Mouse (Mus musculus): ENCODE results near the gene Cend1. TPM values are rescaled to one million over a fixed set of nuclear protein-coding genes. Genes with fewer than 3 reads are reported as not detected.

The Cend1 gene
- total RNA-seq, 2 experiments from 2014 or later, result 279 to 288 TPM

DNA sequence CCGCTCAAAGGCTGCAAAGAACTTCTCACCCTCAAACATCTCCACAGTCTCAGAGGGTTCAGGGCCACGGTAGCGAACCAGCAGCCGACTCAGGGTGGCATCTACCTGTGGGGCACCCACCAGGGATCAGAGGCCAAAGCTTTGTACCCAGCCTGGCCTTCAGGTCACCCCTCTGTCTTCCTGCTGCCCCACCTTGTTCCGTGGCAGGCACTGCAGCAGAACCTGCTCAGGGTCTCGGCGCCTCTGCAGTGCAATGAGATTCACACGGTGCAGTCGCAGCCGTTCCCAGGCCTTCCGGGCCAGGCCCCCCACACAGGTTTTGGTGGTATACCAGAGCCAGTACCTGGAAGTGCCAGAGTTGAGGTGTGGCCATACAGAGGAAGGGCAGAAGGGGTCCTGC, 10.5 kb upstream of the Cend1 start:
- no peak for TF ChIP-seq CTCF (IDR thresholded peaks at IDR 0.05)
- intact Hi-C loops (cut with DNase I), result no loop called here
- no peak overlapping the region for H3K4me3 ChIP-seq
- no peak for DNase-seq (ENCODE audit: extremely low spot score in 1 of 2, low spot score in 2 of 2)
- no peak overlapping the region for H3K27ac ChIP-seq

DNA sequence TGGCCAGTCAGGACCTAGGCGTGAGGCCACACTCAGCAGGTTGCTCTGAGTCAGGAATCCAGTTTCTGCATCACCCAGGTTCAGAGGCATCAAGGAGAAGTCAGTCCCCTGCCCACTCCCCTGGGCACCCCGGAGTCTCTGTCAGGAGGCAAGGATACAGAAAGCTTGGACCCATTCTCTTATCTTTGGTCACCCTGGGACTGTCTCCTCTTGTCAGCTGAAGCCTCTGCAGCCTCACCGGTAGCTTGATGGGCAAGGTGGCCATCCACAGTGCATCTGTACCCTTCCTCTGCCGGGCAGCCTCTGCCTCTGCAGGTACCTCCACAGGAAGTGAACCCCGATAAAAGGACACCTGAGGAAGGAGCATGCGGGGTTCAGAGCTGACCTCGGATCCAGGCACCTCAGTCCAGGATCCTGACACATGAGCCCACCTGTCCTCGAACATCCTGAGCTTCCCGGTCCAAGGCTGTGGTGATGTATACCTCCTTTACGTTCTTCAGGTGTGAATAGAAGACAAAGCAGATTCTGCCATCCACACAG, 9.9 kb upstream of the Cend1 start:
- no peak overlapping the region for H3K4me3 ChIP-seq
- no peak overlapping the region for H3K27ac ChIP-seq
- intact Hi-C loops (cut with DNase I), result no loop called here
- no peak for DNase-seq (ENCODE audit: extremely low spot score in 1 of 2, low spot score in 2 of 2)
- no peak for TF ChIP-seq CTCF (IDR thresholded peaks at IDR 0.05)

DNA sequence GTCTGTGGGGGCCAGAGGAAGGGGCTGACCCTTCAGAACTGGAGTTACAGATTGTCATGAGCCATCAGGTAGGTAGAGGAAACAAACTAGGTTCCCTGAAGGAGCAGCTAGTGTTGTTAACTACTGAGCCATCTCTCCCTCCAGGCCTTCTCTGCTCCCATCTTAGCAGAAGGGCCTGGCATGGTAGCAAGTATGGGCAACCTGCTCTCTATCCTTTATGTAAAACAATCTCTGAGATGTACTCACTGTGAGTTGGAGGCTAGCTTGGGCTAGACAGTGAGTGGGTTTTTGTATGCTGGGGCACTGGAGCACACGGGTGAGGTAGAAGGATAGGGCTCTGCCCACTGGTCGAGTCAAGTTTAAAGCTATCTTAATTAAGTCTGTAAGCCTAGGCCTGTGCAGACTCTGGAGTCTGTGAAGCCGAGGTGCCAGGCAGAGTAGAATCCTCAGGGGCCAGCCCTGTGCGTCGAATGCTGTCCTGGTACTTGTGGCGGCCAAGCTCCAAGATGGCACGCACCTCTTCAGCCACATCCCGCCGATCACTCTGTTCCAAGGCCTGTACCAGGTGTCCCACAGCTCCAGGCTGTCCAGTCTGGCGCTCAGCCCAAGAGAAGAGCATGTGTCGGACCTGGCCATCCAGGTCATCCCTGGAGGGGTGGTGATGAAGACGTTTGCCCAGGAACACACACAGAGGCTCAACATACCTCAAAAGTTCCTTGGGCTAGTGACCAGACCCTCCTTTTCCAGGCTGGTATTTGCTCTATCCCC, 9.1 kb upstream of the Cend1 start:
- H3K27ac ChIP-seq, result peak overlapping the region; percentile 94
- DNase-seq (ENCODE audit: extremely low spot score in 1 of 2, low spot score in 2 of 2), result no peak
- intact Hi-C loops (cut with DNase I), result no loop called here

DNA sequence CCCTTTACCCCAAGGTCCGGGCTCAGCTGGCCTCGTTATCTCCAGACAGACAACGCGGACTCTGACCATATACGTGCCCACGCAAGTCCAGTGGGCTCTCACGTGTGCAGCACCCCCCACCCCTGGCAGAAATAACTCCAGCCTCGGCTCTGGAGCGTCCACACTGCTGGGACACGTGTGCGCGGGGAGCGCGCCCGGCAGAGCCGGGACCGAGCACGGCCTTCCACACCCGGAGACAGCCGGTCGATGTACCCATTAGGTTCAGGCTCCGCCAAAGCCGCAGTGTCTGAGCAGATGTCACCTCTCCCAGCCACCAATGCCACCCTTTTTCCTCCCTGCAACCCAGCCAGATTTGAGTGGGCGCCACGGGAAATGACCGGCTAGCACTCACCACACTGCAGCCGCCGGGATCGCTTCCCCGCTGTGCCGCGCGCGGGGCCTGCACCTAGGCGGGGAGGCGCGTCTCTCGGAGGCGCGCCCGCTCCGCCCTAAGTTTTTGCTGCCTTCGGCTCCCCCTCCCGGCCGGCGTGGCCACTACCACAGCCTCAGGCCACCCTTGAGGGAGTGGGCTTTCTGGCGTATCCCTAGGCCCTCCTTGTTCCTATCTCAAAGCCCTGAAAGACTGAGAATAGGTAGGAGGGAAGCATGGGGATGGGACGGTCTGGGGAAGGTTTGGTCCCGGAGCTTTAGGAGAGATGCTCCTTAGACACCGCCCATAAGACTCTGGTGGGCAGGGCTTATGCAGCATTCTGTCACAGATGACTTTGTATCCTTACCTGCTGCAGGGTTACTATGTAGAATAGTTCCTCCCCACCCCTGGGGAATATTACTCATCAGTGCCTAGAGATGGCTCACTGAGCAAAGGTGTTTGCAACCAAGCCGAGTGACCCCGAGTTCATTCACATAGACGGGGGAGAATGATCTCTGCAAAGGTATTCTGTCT, 8.2 kb upstream of the Cend1 start, which contains the start of gene Slc25a22:
TSS of gene Slc25a22 (minus strand) at position 715 of the 943 bp plus-strand sequence.
- intact Hi-C loops (cut with DNase I), result loop anchor here (1.0 kb wide), 1 partner anchor 28 kb away; no protein-coding TSS in a partner anchor
- peak; percentile 83 to 84 for DNase-seq (ENCODE audit: extremely low spot score in 1 of 2, low spot score in 2 of 2)

More for the DNA sequence above, 9.1 kb upstream of the Cend1 start:
- TF ChIP-seq CTCF (IDR thresholded peaks at IDR 0.05), result no peak
- peak overlapping the region; percentile 81; the same call in 1 of the 2 replicates for H3K4me3 ChIP-seq

DNA sequence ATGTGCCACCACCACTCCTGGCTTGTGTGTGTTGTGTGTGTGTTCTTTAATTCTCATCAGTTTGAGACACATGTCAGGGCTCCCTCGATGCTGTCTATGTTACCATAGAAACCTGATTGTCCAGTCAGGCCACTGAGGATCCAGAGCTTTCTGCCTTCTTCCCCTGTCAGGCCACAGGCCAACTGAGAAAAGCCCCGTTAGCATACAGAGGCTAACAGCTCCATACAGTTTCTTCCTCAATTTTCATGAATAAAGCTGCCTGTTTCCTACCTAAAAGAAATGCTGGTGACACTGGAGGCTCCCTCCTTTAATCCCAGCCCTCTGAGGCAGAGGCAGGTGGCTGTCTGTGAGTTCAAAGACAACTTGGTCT, 7.2 kb upstream of the Cend1 start:
- no peak for DNase-seq (ENCODE audit: extremely low spot score in 1 of 2, low spot score in 2 of 2)
- intact Hi-C loops (cut with DNase I), result no loop called here
- Histone ChIP-seq H3K4me3 (peak overlapping the region; percentile 81), H3K27ac (peak overlapping the region; percentile 94)
- TF ChIP-seq CTCF (IDR thresholded peaks at IDR 0.05), result no peak

More for the DNA sequence above, 8.2 kb upstream of the Cend1 start, which contains the start of gene Slc25a22:
- TF ChIP-seq CTCF (IDR thresholded peaks at IDR 0.05), result peak; percentile 80
- peak within 1 kb of the TSS; percentile 94 for H3K27ac ChIP-seq
- H3K4me3 ChIP-seq, result peak within 1 kb of the TSS; percentile 81

DNA sequence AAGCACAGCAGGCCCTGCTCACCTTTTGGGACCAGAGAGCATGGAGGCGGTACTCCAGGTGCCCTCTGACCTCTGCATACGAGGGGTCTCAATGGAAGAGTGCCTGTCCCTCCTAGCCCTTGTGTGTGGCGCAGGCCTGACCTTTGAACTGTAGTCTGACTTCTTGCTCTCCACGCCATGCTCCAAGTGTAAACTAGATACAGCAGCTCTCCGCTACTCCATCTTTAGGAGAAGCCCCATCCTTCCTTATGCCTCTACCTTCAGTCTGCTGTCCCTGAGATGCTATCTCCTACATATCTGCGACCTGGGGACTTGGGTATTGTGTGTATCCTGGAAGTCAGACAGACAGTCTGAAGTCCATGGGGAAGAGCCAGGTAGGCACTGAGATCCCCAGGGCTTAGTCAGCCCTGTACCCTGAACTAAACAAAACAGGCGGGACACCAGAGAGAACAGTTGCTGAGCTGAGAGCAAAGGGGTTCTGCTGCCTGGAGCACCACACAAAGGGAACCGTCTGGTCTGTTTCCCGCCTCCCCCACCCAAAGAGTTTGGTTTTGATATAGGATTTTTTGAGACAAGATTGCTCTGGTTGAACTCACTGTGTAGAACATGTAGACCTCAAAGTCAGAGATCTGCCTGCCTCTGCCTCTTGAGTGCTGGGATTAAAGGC, 6.7 kb upstream of the Cend1 start:
- intact Hi-C loops (cut with DNase I), result no loop called here

DNA sequence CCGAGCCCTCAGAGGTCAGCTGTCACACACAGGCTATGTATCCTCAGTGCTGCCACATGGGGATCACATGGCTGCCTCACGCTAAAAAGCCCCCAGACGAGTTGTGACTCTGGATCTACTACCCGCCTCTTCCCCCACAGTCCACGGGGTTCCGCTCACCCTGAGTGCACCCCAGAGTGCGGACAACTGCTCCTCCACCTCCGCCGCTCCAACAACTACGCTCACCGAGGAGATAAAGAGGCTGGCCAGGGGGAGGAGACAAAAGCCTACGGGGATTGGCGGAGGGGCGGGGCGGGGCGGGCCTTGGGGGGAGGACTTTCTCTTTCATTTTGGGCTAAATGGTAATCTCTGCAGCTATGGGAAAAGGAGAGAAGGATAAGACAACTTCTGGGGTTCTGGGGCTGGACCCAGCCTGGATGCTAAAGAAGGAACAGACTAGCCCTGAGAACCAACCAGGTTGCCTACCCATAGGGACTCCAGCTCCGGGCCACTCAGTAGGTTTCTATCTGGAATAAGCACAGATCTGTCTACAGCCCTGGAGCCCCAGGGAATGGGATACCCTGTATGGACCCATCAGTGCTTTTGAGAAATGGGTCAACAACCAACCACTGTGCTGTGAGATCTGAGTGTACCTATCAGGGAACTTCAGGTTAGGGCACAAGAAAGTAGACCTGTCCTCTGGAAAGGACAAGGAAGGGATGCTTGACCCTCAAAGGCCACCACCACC, 6.0 kb upstream of the Cend1 start:
- intact Hi-C loops (cut with DNase I), result no loop called here
- H3K4me3 ChIP-seq, result peak overlapping the region; percentile 62
- H3K27ac ChIP-seq, result peak overlapping the region; percentile 87
- peak in 1 of 2 experiments; percentile 64 for DNase-seq (ENCODE audit: extremely low spot score in 1 of 2, low spot score in 2 of 2)
- no peak for TF ChIP-seq CTCF (IDR thresholded peaks at IDR 0.05)

More for the DNA sequence above, 6.7 kb upstream of the Cend1 start:
- TF ChIP-seq CTCF (IDR thresholded peaks at IDR 0.05), result no peak
- Histone ChIP-seq H3K27ac (peak overlapping the region; percentile 94), H3K4me3 (peak overlapping the region; percentile 62)
- no peak for DNase-seq (ENCODE audit: extremely low spot score in 1 of 2, low spot score in 2 of 2)

DNA sequence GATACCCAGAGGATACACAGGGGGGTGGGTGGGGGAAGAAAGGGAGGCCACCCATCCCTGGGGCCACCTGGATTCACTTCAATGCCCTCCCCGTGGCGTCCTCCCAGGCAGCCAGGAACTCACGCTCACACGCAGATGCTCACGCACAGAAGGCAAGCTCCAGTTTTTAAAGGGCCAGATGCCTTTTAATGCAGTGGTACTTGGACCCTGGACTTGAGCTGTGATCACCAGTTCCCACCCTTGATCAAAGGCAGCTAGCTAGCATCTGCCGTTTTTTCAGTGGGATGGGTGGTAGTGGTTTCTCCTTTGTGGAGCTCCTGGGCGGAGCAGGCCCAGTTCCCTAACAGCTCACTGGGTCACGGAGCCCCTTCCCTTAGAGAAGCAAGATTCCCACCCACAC, 5.2 kb upstream of the Cend1 start:
- TF ChIP-seq CTCF (IDR thresholded peaks at IDR 0.05), result no peak
- intact Hi-C loops (cut with DNase I), result no loop called here
- H3K27ac ChIP-seq, result peak overlapping the region; percentile 87

DNA sequence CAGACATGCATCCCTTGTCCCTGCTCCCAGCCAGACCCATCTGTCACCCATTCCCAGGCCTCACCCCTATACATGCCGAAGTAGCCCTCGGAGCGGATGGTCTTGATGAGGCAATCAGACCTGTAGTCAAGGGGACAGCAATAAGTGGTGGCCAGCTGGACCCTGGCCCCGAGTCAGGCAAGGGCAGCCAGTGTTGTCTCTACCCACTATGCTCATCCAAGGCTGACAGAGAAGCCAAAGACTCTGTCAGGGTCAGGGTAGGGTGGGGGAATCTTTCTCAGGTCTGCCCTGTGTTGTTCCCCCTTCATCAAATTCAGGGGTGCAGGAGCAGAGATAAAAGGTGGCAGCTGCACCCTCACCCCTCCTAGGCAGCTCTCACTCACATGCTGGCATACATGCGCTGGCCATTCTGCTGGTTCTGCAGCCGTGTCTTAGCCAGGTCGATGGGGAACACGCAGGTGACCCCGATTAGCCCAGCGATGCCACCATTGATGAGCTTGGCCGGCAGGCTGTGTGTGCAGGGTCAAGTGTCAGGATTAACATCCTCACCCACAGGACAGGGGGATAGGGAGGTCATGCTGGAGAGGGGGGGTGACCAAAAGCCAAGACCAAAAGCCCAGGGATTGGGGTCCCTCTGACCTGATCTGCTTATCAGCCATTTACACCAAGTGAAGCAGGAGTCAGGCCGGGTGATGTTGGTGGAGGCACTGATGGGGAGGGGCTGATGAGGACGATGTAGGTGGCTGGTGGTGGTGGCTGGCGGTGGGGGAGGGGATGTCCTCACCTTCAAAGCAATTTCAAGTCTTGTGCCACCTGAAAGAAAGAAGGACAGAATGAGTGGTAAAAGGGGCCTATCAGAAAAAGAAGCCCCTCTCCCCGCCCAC, 4.5 kb upstream of the Cend1 start:
- Histone ChIP-seq H3K27ac (peak overlapping the region; percentile 87), H3K4me3 (peak overlapping the region; percentile 62)
- intact Hi-C loops (cut with DNase I), result no loop called here
- no peak for DNase-seq (ENCODE audit: extremely low spot score in 1 of 2, low spot score in 2 of 2)
- TF ChIP-seq CTCF (IDR thresholded peaks at IDR 0.05), result no peak

More for the DNA sequence above, 5.2 kb upstream of the Cend1 start:
- peak; percentile 59 to 63 for DNase-seq (ENCODE audit: extremely low spot score in 1 of 2, low spot score in 2 of 2)
- peak overlapping the region; percentile 62 for H3K4me3 ChIP-seq

Data from left cerebral cortex, adult 2 months (tissue).